Mouse (Mus musculus): ENCODE measurements at regions not wholly inside any gene's neighbourhood (a gene's known extent, or its start where the extent isn't known, plus 50 kb on each side); places are given as distances from the start of the nearest gene placed in this dataset.

DNA sequence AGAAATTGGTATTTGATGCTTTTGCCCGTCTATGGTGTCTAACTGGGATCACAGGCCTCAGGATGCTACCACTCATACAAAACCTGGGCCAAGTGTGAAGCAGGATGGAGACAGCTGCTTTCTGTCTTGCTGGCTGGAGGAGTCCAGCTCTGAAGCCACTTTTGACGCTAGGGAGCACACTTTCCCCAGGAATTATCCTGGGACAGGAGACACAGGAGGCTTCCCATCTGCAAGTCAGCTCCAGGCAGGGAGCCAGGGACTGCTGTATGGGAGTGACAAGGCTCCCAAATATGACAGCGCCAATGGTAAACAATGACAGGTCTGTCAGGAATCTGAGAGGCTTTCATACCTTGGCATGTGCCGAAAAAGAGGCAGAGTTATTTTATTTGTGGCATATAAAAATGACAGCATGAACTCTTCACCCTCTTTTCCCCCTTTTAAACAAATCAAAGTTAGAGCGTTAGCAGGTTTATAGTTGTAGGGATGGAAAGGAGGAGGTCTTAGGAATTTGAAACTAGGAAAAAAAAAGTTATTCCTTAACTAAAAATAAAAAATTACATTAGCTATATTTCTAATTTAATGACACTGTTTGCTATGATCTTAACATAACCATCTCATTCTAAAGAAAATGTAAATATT, 938.9 kb upstream of the Slc10a2 start:
- no peak overlapping the region for H3K4me3 ChIP-seq (ENCODE audit: control insufficient read depth in 1 of 2, insufficient read depth in 1 of 2, low read depth in 2 of 2, low read length in 2 of 2)
- H3K27me3 ChIP-seq (ENCODE audit: control insufficient read depth in 1 of 2, insufficient read depth in 2 of 2, low read length in 2 of 2) = no peaks in the 10 kb centered on the region
- H3K9ac ChIP-seq (ENCODE audit: control insufficient read depth, low read depth, low read length, poor library complexity, severe bottlenecking) = no peak overlapping the region
- H3K27ac ChIP-seq (ENCODE audit: control insufficient read depth, low read depth, low read length) = no peak overlapping the region
- TF ChIP-seq NRF1 (IDR thresholded peaks at IDR 0.05; ENCODE audit: insufficient read depth, low read depth, low read length, poor library complexity, severe bottlenecking) (no peak), UBTF (IDR thresholded peaks at IDR 0.05; ENCODE audit: borderline replicate concordance, insufficient read depth, low read depth, low read length) (no peak), USF1 (IDR thresholded peaks at IDR 0.05; ENCODE audit: low read depth, low read length) (no peak), ZNF384 (IDR thresholded peaks at IDR 0.05; ENCODE audit: low read depth, low read length) (no peak), JUND (IDR thresholded peaks at IDR 0.05; ENCODE audit: low read depth, low read length) (no peak), BHLHE40 (IDR thresholded peaks at IDR 0.05; ENCODE audit: borderline replicate concordance, low read depth, low read length) (no peak), USF2 (IDR thresholded peaks at IDR 0.05; ENCODE audit: borderline replicate concordance in 1 of 2, insufficient read depth in 1 of 2, low read depth in 1 of 2, low read length in 2 of 2) (no peak), MXI1 (IDR thresholded peaks at IDR 0.05; ENCODE audit: low read depth, low read length) (no peak), POLR2AphosphoS5 (IDR thresholded peaks at IDR 0.05; ENCODE audit: borderline replicate concordance, low read depth, low read length) (no peak), MYB (IDR thresholded peaks at IDR 0.05; ENCODE audit: low read depth, low read length) (no peak), ZC3H11A (IDR thresholded peaks at IDR 0.05; ENCODE audit: low read depth, low read length) (no peak), GATA1 (IDR thresholded peaks at IDR 0.05; ENCODE audit: low read depth, low read length) (no peak), POLR2AphosphoS2 (IDR thresholded peaks at IDR 0.05; ENCODE audit: low read length) (no peak), MAX (IDR thresholded peaks at IDR 0.05; ENCODE audit: low read length) (no peak)
- no peaks in the 10 kb centered on the region for H3K79me2 ChIP-seq (ENCODE audit: control insufficient read depth, insufficient read depth, low read length, poor library complexity)
- no peak for DNase-seq (ENCODE audit: low read depth, low spot score)
- H3K36me3 ChIP-seq (ENCODE audit: control insufficient read depth in 1 of 2, insufficient read depth in 2 of 2, low read length in 2 of 2) = no peaks in the 10 kb centered on the region
- no peaks in the 10 kb centered on the region for H3K4me1 ChIP-seq (ENCODE audit: control insufficient read depth in 1 of 2, insufficient read depth in 2 of 2, low read length in 2 of 2)
- no peaks in the 10 kb centered on the region for H3K9me3 ChIP-seq (replicated peaks; ENCODE audit: insufficient read depth, low read length)

GRCm38 (mm10) chr8:6012206-6012605, 907.1 kb upstream of the Slc10a2 start:
- Histone ChIP-seq H3K27me3 (ENCODE audit: control insufficient read depth in 1 of 2, insufficient read depth in 2 of 2, low read length in 2 of 2) (no peaks in the 10 kb centered on the region), H3K4me3 (ENCODE audit: control insufficient read depth in 1 of 2, insufficient read depth in 1 of 2, low read depth in 2 of 2, low read length in 2 of 2) (no peak overlapping the region), H3K36me3 (ENCODE audit: control insufficient read depth in 1 of 2, insufficient read depth in 2 of 2, low read length in 2 of 2) (no peaks in the 10 kb centered on the region), H3K9ac (ENCODE audit: control insufficient read depth, low read depth, low read length, poor library complexity, severe bottlenecking) (no peak overlapping the region), H3K9me3 (replicated peaks; ENCODE audit: insufficient read depth, low read length) (no peaks in the 10 kb centered on the region), H3K4me1 (ENCODE audit: control insufficient read depth in 1 of 2, insufficient read depth in 2 of 2, low read length in 2 of 2) (no peaks in the 10 kb centered on the region), H3K79me2 (ENCODE audit: control insufficient read depth, insufficient read depth, low read length, poor library complexity) (no peaks in the 10 kb centered on the region), H3K27ac (ENCODE audit: control insufficient read depth, low read depth, low read length) (no peak overlapping the region)
- DNase-seq (ENCODE audit: low read depth, low spot score) = no peak
- no peak for TF ChIP-seq JUND (IDR thresholded peaks at IDR 0.05; ENCODE audit: low read depth, low read length)
- TF ChIP-seq EP300 (IDR thresholded peaks at IDR 0.05; ENCODE audit: low read depth in 1 of 2, low read length in 2 of 2) = no peak
- no peak for TF ChIP-seq E2F4 (IDR thresholded peaks at IDR 0.05; ENCODE audit: borderline replicate concordance, low read depth, low read length)
- TF ChIP-seq GATA1 (IDR thresholded peaks at IDR 0.05; ENCODE audit: low read depth, low read length) = no peak
- no peak for TF ChIP-seq CTCF (IDR thresholded peaks at IDR 0.05 in 2 of 3, conservative IDR thresholded peaks at IDR 0.05 in 1 of 3; ENCODE audit: control insufficient read depth in 1 of 3, insufficient read depth in 1 of 3, low read depth in 2 of 3, low read length in 3 of 3, poor library complexity in 1 of 3, severe bottlenecking in 1 of 3)
- no peak for TF ChIP-seq MAZ (IDR thresholded peaks at IDR 0.05; ENCODE audit: low read depth, low read length)
- TF ChIP-seq POLR2A (IDR thresholded peaks at IDR 0.05; ENCODE audit: control insufficient read depth in 1 of 2, insufficient read depth in 1 of 2, low read depth in 1 of 2, low read length in 2 of 2, poor library complexity in 1 of 2) = no peak
- TF ChIP-seq ELF1 (IDR thresholded peaks at IDR 0.05; ENCODE audit: low read depth, low read length) = no peak
